Mouse (Mus musculus) thymus, adult 2 months (tissue): ENCODE data around the gene Pih1d1. TPM values are rescaled to one million over a fixed set of nuclear protein-coding genes. Genes with fewer than 3 reads are reported as not detected.

ENCODE experiments used
- DNase-seq: peaks from one replicate; pipeline ENCODE4 v3.0.0; 2021
- H3K27ac ChIP-seq: fragments of 200-500 bp; 2 replicates; pipeline ENCODE4 v1.5.1; 2012; ENCODE audit warnings: low read length, control low read depth; ENCODE audit not compliant: control insufficient read depth, insufficient read depth
- H3K27me3 ChIP-seq: fragments of 200-500 bp; 2 replicates; pipeline ENCODE4 v1.6.1; 2012; ENCODE audit warnings: mild to moderate bottlenecking, low read length, moderate library complexity, mixed read lengths; ENCODE audit not compliant: control insufficient read depth, insufficient read depth
- H3K36me3 ChIP-seq: fragments of 200-500 bp; 2 replicates; pipeline ENCODE4 v1.6.1; 2012; ENCODE audit warnings: mild to moderate bottlenecking, low read length, moderate library complexity; ENCODE audit not compliant: control insufficient read depth, insufficient read depth
- H3K4me1 ChIP-seq: fragments of 200-500 bp; replicated peaks from 2 replicates; pipeline ENCODE4 v1.6.1; 2012; ENCODE audit warnings: low read length; ENCODE audit not compliant: control insufficient read depth, insufficient read depth
- H3K4me3 ChIP-seq: fragments of 200-500 bp; 2 replicates; pipeline ENCODE4 v1.5.1; 2012; ENCODE audit warnings: mild to moderate bottlenecking, low read length, control low read depth, moderate library complexity; ENCODE audit not compliant: control insufficient read depth, insufficient read depth
- CTCF ChIP-seq: fragments of 200-500 bp; IDR thresholded peaks from 2 replicates; pipeline ENCODE4 v1.5.1; 2012; ENCODE audit warnings: mild to moderate bottlenecking, control low read depth, low read length, moderate library complexity, borderline replicate concordance; ENCODE audit not compliant: control insufficient read depth, poor library complexity, insufficient read depth; ENCODE audit errors: extremely low read depth
- POLR2A ChIP-seq: fragments of 200-500 bp; IDR thresholded peaks from 2 replicates; pipeline ENCODE4 v1.6.1; 2012; ENCODE audit warnings: mild to moderate bottlenecking, low read length, control low read depth, moderate library complexity; ENCODE audit not compliant: control insufficient read depth, poor library complexity, insufficient read depth; ENCODE audit errors: extremely low read depth
- WGBS: fragments of 180-500 bp; shearing (Covaris S2); methylation state at CpG from one replicate; pipeline ENCODE4 v1.1.7; 2018; 5-methylcytosine and 5-hydroxymethylcytosine counted together
- polyA plus RNA-seq: library from polyadenylated mRNA; depleted of rRNA; stranded (reverse); fragments of >200 nt; gene quantifications from 2 replicates; pipeline ENCODE4 v1.2.3, GENCODE M21; 2012

Pih1d1 gene
- polyA plus RNA-seq, 1 experiment, result 78.7 TPM

DNA sequence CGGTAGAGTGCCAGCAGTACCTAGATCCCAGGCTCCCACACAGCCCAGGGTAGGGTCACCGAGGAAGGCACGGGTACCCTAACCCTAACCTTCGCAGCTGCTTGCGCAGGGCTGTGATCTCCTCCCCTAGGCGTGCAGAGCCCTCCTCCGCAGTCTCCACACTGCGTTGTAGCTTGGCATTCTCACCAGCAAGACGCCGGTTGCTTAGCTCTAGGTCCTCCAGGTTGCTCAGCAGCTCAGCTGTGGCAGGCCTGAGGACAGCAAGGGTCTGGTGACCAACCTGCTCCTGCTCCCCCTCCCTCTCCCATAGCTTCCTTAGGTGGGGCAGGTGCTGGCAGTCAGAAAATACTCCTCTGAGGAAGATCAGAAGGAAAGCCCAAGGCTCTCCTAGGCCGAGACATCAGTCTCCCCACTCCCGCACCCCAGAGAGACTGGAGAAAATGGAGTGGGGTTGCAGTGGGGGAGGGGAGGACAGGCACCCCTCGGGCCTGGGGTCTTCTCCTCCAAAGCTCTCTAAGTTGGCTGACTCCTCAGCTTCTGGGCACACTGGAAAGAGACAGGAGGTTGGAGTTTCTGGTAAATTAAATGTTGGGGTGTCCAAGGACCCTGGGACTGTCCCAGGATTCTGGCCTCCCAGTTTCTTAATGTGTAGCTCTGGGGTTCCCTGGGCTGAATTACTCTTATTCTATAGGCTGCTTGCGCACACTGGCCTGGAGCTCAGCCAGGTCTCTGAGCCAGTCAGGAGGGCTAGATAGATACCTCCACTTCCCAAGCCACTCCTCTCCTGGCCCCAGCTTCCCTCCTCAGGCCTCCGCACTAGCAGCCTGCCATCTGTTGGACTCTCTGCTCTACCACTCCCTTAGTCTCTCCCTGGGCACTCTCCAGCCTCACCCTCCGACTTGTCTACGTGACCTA lies 40.0 kb downstream of the Pih1d1 start:
- DNase-seq, result no peak
- Histone ChIP-seq H3K27me3 (no peaks in the 10 kb centered on the region), H3K4me3 (no peak overlapping the region), H3K36me3 (no peaks in the 10 kb centered on the region), H3K27ac (no peak overlapping the region), H3K4me1 (no peaks in the 10 kb centered on the region)
- no peak for TF ChIP-seq POLR2A
- TF ChIP-seq CTCF, result no peak
- WGBS, result 90% methylated on average over 17 of the region's 17 CpGs

DNA sequence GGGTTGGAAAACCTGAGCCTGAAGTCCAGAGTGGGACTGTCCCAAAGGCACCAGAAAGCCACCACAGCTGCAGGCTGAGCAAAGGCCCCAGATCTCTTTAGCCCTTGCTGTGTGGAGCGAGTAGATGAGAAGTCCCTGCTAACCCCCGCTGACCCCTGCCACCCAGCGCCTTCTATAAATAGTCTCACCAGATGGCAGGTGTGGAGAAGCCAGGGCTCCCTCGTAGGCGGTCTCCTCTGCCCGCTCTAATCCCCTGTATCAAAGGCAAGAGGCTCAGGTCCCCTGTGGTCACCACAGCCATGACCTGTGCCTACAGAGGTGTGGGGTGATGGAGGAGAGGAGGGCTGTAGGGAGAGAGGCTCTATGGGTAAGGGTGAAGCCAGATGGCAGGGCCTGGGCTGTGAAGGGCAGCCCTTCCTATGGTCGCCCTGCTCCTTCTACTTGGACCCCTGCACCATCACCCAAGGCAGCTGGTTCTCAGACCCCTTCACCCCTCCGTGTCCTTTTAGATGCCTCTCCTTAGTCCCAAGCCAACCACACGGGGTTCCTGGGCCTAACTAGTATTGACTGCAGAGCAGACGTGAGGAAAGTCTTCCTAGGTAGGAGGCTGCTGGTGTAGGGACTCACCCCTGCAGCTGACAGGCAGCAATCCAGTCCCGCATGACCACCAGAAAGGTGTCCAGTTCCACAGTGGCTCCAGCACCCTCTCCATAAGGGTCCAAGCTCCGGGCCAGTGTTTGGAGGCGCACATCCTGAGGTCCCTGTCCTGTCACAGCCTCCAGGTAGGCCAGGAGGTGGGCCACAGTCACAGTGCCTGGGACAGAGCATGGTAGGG lies 41.5 kb downstream of the Pih1d1 start:
- DNase-seq, result no peak
- Histone ChIP-seq H3K4me3 (no peak overlapping the region), H3K4me1 (no peaks in the 10 kb centered on the region), H3K27me3 (no peaks in the 10 kb centered on the region), H3K36me3 (no peaks in the 10 kb centered on the region), H3K27ac (no peak overlapping the region)
- TF ChIP-seq POLR2A, result no peak
- no peak for TF ChIP-seq CTCF
- 84% methylated on average over 13 of the region's 13 CpGs for WGBS

DNA sequence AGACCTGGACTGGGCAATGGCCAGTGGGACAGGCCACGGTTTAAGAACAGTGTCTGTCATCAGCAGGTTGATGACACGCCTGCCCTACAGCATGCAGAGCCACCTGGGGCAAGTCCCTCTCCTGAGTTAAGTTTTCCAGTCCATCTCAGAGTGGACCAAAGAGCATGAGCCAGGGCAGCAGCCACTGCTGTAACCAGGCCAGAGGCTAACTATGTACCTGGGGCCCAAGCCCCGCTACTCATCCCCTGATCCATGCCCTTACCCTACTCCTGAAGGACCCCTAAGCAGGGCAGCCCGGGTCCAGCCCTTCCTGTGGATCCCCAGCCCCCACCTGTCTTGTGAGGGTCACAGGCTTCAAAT lies 42.1 kb downstream of the Pih1d1 start:
- no peak for TF ChIP-seq CTCF
- TF ChIP-seq POLR2A, result no peak
- DNase-seq, result no peak
- H3K36me3 ChIP-seq, result no peaks in the 10 kb centered on the region
- no peak overlapping the region for H3K27ac ChIP-seq
- WGBS, result 91% methylated on average over 4 of the region's 4 CpGs
- H3K4me1 ChIP-seq, result no peaks in the 10 kb centered on the region
- H3K27me3 ChIP-seq, result no peaks in the 10 kb centered on the region
- no peak overlapping the region for H3K4me3 ChIP-seq

DNA sequence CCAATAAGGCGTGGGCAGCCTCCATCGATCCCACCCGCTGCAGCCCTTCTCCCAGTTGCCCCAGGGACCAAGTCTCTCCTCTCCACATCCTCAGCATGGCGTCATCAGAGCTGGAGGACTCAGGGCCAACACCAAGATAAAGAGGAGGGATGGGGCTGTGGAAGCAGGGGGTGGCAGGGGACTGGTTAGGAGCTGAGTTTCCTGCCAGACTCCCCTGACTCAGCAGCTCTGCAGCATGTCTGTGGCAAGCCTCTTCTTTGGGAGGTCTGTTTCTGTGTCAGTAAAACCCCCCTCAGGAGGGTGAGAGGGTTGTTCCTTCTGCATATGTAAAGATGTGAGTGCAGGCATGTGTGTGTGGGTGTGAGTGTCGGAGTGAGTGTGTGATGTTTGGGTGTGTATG lies 42.9 kb downstream of the Pih1d1 start:
- WGBS, result 75% methylated on average over 5 of the region's 5 CpGs
- Histone ChIP-seq H3K27ac (no peak overlapping the region), H3K27me3 (no peaks in the 10 kb centered on the region), H3K4me3 (no peak overlapping the region), H3K4me1 (no peaks in the 10 kb centered on the region), H3K36me3 (no peaks in the 10 kb centered on the region)
- DNase-seq, result no peak
- TF ChIP-seq CTCF (no peak), POLR2A (no peak)

DNA sequence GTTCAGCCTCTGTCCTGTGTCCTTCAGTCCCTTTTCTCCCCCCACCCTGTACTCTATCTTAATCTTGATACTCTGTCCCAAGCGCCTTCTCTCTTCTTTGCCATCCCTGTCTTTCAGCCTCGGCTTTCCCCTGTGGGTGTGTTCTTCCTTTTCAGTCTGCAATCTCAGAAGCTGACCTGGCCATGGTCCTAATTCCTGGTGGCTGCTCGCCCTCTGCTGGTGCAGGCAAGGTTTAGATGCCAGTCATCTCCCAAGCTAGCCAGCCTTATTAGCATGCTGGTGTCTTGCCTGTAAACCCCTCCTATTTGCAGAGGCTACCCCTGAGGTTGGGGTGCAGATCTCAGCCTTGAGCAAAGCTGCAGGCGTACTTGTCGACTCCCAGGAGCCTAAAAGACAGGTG lies 44.3 kb downstream of the Pih1d1 start:
- Histone ChIP-seq H3K27me3 (no peaks in the 10 kb centered on the region), H3K4me3 (no peak overlapping the region), H3K36me3 (no peaks in the 10 kb centered on the region), H3K27ac (no peak overlapping the region), H3K4me1 (no peaks in the 10 kb centered on the region)
- WGBS, result 34% methylated on average over 5 of the region's 5 CpGs
- TF ChIP-seq POLR2A (no peak), CTCF (no peak)
- no peak for DNase-seq

DNA sequence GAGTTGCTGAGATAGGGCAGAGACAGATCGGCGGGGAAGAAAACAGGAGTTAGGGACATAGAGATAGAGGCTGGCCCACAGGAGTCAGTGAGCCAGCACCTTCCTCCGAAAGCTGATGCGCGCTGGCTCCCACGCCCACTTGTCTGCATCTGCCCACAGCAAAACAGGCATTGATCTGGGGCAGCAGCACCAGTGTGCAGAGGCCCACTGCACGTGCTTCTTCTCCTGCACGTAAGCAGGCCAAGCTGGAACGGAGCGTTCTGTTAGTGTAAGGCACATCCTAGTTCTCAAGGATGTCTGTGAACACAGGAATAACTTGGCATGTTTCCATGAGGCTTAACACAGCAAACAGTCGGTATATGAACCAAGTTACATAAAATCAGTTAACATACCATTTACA lies 44.9 kb downstream of the Pih1d1 start:
- TF ChIP-seq CTCF (no peak), POLR2A (no peak)
- WGBS, result 86% methylated on average over 11 of the region's 11 CpGs
- H3K27me3 ChIP-seq, result no peaks in the 10 kb centered on the region

DNA sequence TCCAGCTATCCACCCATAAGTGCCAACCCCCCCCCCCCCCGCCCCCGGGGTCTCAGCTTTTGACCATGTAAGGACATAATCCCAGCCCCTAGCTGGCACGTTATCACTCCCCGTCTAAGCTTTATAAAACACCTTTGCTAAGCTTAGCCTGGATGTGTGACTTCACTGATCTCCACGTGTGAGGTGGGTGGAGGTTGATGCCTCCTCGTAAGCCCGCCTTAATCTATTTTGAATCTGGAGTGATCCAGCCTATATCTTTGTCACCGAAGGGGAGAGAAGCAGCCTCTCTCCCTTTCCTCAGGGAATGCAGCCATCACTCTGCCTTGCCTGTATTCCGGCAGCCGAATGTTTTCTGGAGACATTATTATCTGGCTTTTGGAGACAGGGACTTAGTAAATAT lies 48.6 kb downstream of the Pih1d1 start:
- H3K27ac ChIP-seq, result no peak overlapping the region

More for the DNA sequence above, 44.9 kb downstream of the Pih1d1 start:
- H3K4me3 ChIP-seq, result no peak overlapping the region
- no peak for DNase-seq
- 0 out of 2 replicates have a peak, but pooled peaks cover 1% of the 10 kb centered on the region for H3K4me1 ChIP-seq
- H3K27ac ChIP-seq, result no peak overlapping the region
- H3K36me3 ChIP-seq, result no peaks in the 10 kb centered on the region

More for the DNA sequence above, 48.6 kb downstream of the Pih1d1 start:
- H3K4me1 ChIP-seq, result peaks cover 11% of the 10 kb centered on the region
- no peaks in the 10 kb centered on the region for H3K27me3 ChIP-seq
- H3K4me3 ChIP-seq, result no peak overlapping the region
- H3K36me3 ChIP-seq, result no peaks in the 10 kb centered on the region
- no peak for TF ChIP-seq POLR2A
- TF ChIP-seq CTCF, result no peak
- 86% methylated on average over 10 of the region's 10 CpGs for WGBS
- DNase-seq, result no peak
